Mouse (Mus musculus) cerebellum, adult 9-11 months (tissue): ENCODE measurements around the gene Gm38655.

Experiments used
- DNase-seq: peaks from one replicate; pipeline ENCODE4 v3.0.0; 2022

The Gm38655 gene

GRCm38 (mm10) chr17:25175411-25175810 lies at the start of gene Gm38655:
Gene Gm38655 (minus strand): TSS chr17:25175471.
- no peak for DNase-seq

GRCm38 (mm10) chr17:25224586-25225222 lies 49.4 kb upstream of the Gm38655 start:
- DNase-seq = no peak

GRCm38 (mm10) chr17:25222951-25223601 lies 47.8 kb upstream of the Gm38655 start:
- peak; percentile 51 for DNase-seq

GRCm38 (mm10) chr17:25222504-25222940 lies 47.3 kb upstream of the Gm38655 start:
- peak; percentile 81 for DNase-seq

- peak; percentile 86 for DNase-seq
These were observed 46.7 kb upstream of the Gm38655 start for GRCm38 (mm10) chr17:25221821-25222503.

GRCm38 (mm10) chr17:25220746-25221145 lies 45.5 kb upstream of the Gm38655 start:
- DNase-seq = no peak

GRCm38 (mm10) chr17:25219492-25220295 lies 44.4 kb upstream of the Gm38655 start:
- no peak for DNase-seq

GRCm38 (mm10) chr17:25218967-25219366 lies 43.7 kb upstream of the Gm38655 start:
- DNase-seq = no peak

- no peak for DNase-seq
These were observed 40.2 kb upstream of the Gm38655 start for GRCm38 (mm10) chr17:25215431-25215830.

GRCm38 (mm10) chr17:25211705-25212104 lies 36.4 kb upstream of the Gm38655 start:
- DNase-seq = no peak

- DNase-seq = peak; percentile 91
These were observed 35.6 kb upstream of the Gm38655 start for GRCm38 (mm10) chr17:25210680-25211466.

GRCm38 (mm10) chr17:25210006-25210405 lies 34.7 kb upstream of the Gm38655 start:
- DNase-seq = no peak

- no peak for DNase-seq
These were observed 27.1 kb upstream of the Gm38655 start for GRCm38 (mm10) chr17:25202401-25202800.

GRCm38 (mm10) chr17:25189091-25189490 lies 13.8 kb upstream of the Gm38655 start:
- no peak for DNase-seq

GRCm38 (mm10) chr17:25188150-25189031 lies 13.1 kb upstream of the Gm38655 start, which contains the start of gene Unkl:
Gene Unkl (plus strand): TSS chr17:25188397.
- peak; percentile 63 for DNase-seq

GRCm38 (mm10) chr17:25187784-25188149 lies 12.5 kb upstream of the Gm38655 start:
- DNase-seq = no peak

GRCm38 (mm10) chr17:25184961-25185360 lies 9.7 kb upstream of the Gm38655 start:
- no peak for DNase-seq

GRCm38 (mm10) chr17:25184129-25184691 lies 8.9 kb upstream of the Gm38655 start, which contains the start of gene BC003965:
Gene BC003965 (plus strand): TSS chr17:25184554.
- peak; percentile 97 for DNase-seq

GRCm38 (mm10) chr17:25183232-25183631 lies 8.0 kb upstream of the Gm38655 start:
- peak; percentile 37 for DNase-seq

GRCm38 (mm10) chr17:25172558-25172957 lies 2.7 kb downstream of the Gm38655 start:
- DNase-seq = no peak

- no peak for DNase-seq
These were observed 5.6 kb downstream of the Gm38655 start for GRCm38 (mm10) chr17:25169706-25170105.
